Mouse (Mus musculus) adrenal gland, postnatal 36 days (tissue): Measurements from ENCODE around the gene Sh3pxd2b. TPM values are rescaled to one million over a fixed set of nuclear protein-coding genes. Genes with fewer than 3 reads are reported as not detected.

Experiments used
- total RNA-seq, 2 experiments: library from RNA; stranded (reverse); gene quantifications; 2 replicates each; pipeline ENCODE4 v1.2.3; 2021

Sh3pxd2b gene
- total RNA-seq, 2 experiments from 2014 or later = 5.7 to 10.7 TPM

Other genes with a start within 250 kb of the Sh3pxd2b start
- under 1 TPM; 0.26 to 0.96 TPM for gene Il9r, start 147.5 kb upstream of the Sh3pxd2b start, total RNA-seq
- gene Snrnp25, start 142.4 kb upstream of the Sh3pxd2b start, total RNA-seq = 10 to 100 TPM; 14.8 to 19.4 TPM
- 10 to 100 TPM; 24.7 to 36.8 TPM for gene Rhbdf1, start 125.5 kb upstream of the Sh3pxd2b start, total RNA-seq
- 10 to 100 TPM; 22.1 to 22.7 TPM for gene Mpg, start 121.3 kb upstream of the Sh3pxd2b start, total RNA-seq
- gene Nprl3, start 80.1 kb upstream of the Sh3pxd2b start, total RNA-seq = 10 to 100 TPM; 62.9 to 65.2 TPM
- not detected for gene Hba-x, start 71.4 kb upstream of the Sh3pxd2b start, total RNA-seq
- gene Hba-a1, start 64.3 kb upstream of the Sh3pxd2b start, total RNA-seq = 1,000 to 10,000 TPM; 2,230 to 3,771 TPM
- not detected for gene Hbq1b, start 60.9 kb upstream of the Sh3pxd2b start, total RNA-seq
- 1,000 to 10,000 TPM; 1,676 to 2,955 TPM for gene Hba-a2, start 51.3 kb upstream of the Sh3pxd2b start, total RNA-seq
- under 1 TPM; 0.49 to 0.93 TPM for gene Hbq1a, start 47.8 kb upstream of the Sh3pxd2b start, total RNA-seq
- gene Ubtd2, start 107.5 kb downstream of the Sh3pxd2b start, total RNA-seq = 10 to 100 TPM; 15.3 to 15.5 TPM
- 1 to 10 TPM in 1 of 2 experiments, under 1 TPM in 1; 0.89 to 1.2 TPM for gene Efcab9, start 184.3 kb downstream of the Sh3pxd2b start, total RNA-seq
- gene Stk10, start 185.5 kb downstream of the Sh3pxd2b start, total RNA-seq = 10 to 100 TPM in 1 of 2 experiments, 1 to 10 TPM in 1; 9.0 to 13.3 TPM